Mouse (Mus musculus) brain, embryonic 18.5 days (tissue): ENCODE data around the gene Slc13a5.

Source experiments
- DNase-seq: peaks from one replicate; pipeline ENCODE4 v3.0.0-alpha.2; 2012; ENCODE audit warnings: low read depth, low spot score

The Slc13a5 gene

GRCm38 (mm10) chr11:72266960-72267560 is at the start of gene Slc13a5:
Gene Slc13a5, minus strand, starts transcription at chr11:72267222.
- DNase-seq: no peak

DNA sequence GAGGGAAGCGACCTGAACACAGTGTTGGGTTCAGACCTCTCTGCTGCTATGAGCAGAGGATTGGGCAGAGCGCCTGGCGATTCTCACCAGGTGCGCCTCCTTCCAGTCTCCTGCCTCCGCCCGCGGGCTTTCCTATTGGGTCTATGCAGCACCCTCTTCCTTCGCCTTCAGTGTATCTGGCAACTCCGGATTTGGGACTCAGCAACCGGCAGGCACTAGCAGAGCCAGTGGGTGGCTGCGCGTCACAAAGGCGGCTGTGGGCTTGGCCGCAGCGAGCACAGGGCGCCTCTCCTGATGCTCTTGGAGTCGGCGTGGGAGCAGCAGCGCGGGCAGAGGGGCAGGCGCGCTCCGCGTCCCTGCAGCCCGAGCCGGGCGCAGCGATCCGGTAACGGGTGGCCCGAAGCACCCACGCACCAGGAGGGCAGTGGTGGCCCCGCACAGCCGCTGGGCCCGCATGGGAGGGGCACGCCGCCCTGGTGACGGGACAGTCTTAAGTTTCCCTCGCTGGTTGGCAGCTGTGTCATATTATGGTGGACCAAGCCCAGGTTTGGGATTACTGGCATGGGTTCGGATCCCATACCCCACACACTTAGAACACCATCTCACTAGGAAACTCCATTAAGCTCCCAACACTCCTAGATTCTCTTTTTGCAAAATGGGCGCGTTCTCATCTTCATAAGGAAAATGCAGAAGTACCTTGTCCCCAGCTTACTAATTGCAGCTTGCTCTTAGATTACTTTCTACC is 47.3 kb upstream of the Slc13a5 start, which contains the start of gene Fbxo39:
Gene Fbxo39, plus strand, starts transcription at position 294 of the 745 bp plus-strand sequence.
- no peak for DNase-seq

DNA sequence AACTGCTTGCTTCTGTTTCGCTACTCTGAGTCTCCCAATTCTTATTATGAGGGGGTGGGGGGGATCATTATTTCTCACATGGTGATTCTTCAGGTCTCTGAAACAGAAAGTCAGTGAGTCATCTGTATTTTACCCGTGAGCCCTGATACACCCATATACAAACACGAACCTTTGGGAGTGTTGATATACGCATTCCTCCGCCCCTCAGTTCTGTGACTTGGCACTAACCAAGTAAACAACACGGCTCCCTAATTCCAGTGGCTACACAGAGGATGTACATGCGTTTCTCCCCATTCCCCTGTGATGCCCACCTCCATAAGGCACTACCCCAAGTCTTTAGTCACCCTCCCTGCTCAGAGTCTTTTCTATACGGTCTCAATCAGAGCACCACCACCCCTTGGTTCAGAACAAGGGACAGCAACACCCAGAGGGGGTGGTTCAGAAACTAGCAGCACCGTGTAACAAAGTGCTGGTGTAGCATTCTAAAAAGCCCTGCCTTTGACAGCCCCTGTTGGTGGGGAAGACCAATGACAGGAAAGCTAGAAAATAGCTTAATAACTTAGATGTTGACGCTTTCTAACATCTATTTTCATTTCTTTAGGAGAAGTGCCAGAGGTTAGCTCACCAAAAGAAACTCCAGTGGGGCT is 44.5 kb upstream of the Slc13a5 start:
- DNase-seq: no peak

DNA sequence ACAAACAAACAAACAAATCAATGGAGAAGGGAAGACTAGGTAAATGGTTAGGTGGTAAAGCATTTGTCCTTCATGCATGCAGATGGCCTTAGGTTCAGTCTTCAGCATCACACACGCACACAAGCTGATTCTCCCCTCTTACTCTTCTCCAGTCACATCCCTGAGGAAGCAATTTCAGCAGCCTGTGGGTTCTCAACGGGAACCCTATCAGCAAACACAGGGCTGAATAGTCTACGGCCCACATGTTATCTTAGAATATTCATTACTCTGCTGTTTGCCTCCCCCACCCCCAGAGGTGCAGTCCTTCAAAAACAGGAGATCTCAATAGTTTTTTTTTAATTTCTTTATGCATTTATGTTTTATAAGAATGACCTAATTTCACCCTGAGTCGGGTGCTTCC is 43.5 kb upstream of the Slc13a5 start:
- DNase-seq: no peak

GRCm38 (mm10) chr11:72308982-72309381 is 42.0 kb upstream of the Slc13a5 start:
- no peak for DNase-seq

DNA sequence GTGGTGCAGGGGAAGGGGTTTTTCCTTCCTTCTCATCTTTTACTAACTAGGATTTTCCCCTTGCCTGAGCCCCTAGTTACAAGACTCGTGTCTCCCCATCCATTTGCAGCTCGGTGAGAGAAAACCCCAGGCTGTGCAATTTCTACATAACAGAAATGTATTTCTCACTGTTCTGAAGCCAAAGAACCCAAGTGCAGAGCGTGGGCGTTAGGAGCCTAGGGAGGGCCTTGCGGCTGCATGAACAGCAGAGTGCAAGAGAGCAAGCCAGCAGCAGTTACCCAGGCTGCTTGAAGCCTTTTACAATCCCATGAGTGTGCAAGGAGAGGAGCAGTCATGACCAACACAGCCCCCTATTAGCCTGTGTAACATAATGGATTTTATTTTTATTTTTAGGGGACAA is 40.4 kb upstream of the Slc13a5 start:
- DNase-seq: no peak

DNA sequence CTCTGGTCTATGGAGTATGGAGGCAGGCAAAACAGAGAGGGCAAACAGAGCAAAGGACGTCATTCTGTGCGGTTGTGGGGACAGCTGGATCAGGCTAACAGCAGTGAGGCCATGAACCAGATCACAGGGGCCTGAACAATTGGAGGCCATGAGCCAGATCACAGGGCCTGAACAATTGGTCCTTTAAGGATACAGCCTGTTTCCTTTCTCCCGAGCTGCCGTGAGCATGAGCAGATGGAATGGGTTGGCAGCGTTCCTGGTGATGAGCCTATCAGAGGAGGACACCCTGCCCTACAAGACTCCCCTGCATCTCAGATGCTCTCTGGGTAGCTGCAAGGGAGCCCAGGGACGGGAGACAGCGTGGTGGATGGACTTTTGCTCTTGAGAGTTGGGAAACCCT is 35.2 kb upstream of the Slc13a5 start:
- no peak for DNase-seq

- DNase-seq: no peak
Observed at GRCm38 (mm10) chr11:72301334-72301733, 34.3 kb upstream of the Slc13a5 start, which contains the start of gene Xaf1. Gene Xaf1, plus strand, starts transcription at chr11:72301629.

- DNase-seq: no peak
Observed at GRCm38 (mm10) chr11:72293116-72293515, 26.1 kb upstream of the Slc13a5 start.

GRCm38 (mm10) chr11:72287543-72287942 is 20.5 kb upstream of the Slc13a5 start:
- DNase-seq: no peak

GRCm38 (mm10) chr11:72287126-72287525 is 20.1 kb upstream of the Slc13a5 start:
- DNase-seq: no peak

DNA sequence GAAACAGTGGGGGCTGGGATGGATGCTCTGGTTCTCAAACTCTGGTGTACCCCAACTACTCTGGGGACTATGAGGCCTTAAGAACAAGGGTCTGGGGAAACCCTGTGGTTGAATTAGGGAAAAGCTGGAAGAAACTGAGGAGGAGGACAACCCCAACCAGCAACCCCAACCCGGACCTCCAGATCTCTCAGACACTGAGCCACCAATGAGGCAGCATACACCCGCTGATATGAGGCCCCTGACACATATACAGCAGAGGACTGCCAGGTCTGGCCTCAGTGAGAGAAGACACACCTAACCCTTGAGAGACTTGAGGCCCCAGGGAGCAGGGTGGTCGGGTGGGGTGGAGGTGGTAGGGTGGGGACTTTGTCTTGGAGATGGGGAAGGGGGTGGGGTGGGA is 19.6 kb upstream of the Slc13a5 start:
- DNase-seq: no peak

DNA sequence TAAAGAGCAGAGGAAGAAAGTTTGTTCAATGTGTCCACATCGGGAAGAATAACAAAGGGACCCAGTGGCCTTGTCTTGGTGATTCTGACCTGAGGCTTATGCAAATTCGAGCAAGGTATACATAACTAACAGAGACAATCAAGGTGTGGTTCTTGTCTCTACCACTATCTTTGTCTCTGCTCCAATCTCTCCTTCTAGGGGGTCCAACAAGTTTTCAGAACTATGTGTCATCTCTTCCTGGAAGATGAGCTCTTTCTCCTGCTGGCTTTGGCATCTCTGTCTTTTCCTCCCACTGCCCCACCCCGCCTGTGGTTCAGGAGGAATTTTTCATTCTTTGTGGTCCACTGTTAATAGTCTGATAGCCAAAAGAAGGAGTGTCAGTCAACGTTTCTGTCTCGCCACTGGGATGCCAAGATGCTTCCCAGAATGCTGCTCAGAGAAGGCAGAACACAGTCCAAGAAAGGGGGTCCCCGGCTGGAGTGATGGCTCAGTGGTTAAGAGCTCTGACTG is 19.0 kb upstream of the Slc13a5 start:
- no peak for DNase-seq

DNA sequence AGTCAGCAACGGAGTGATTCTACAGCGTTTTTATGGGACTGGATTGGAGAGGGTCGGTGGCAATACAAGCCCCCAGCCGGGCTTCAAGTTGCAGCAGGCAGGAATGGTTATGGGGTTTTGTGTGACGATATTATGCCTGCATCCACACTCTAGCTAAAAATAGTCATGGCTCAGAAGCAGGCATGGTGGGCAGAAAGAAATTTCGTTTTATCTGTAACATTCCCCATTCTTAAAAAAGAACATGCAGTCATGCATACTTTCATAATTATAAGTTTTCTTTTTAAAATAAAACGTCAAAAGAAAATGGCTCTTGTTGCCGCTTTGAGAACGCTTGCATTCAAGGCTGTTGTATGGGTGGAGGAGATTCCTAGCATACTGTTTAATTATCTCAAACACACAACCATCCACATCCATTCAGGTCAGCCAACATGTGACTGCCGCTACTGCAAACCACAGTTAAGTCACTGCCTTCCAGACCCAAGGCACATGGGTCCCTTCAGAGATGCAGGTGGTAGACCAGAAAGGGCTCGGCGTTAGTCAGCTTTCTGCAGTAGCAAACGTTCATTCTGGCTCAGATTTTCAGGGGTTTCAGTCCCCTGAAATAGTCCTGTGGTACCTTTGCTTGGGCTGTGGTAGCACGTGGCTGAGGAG is 17.6 kb upstream of the Slc13a5 start:
- DNase-seq: no peak

DNA sequence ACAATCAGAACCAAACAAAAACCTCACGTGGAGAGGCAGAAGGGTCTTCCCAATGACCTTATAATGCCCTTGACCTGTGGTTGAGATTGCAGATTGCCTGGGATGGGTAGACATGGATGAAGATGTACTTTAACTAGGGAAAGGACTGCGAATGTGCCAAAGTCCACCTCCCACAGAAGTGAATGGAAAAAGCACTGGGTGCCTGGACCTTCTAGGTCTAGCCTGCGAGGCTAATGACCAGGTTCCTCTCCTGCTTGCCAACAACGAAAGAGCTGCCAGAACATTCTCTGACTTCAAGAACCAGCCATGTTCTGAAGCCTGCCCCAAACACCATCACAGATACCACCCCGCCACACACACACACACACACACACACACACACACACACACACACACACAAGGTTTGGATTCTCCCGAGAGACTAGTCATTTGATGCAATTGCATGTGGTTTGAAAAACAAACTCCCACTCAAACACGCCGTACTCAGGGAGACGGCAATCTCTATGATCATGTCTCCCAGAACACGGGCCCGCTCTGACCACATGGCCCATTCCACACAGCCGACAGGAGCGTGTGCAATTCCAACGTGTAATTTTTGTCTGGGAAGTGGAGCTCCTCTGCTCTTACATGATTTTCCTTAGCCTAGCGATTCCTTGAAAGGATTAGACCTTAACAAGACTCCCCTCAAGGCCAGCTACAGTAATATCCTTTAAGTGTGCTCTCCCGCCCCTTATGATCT is 16.6 kb upstream of the Slc13a5 start:
- no peak for DNase-seq

GRCm38 (mm10) chr11:72281852-72282400 is 14.9 kb upstream of the Slc13a5 start:
- DNase-seq: no peak

GRCm38 (mm10) chr11:72281143-72281851 is 14.3 kb upstream of the Slc13a5 start:
- no peak for DNase-seq

GRCm38 (mm10) chr11:72273341-72273740 is 6.3 kb upstream of the Slc13a5 start:
- DNase-seq: no peak

DNA sequence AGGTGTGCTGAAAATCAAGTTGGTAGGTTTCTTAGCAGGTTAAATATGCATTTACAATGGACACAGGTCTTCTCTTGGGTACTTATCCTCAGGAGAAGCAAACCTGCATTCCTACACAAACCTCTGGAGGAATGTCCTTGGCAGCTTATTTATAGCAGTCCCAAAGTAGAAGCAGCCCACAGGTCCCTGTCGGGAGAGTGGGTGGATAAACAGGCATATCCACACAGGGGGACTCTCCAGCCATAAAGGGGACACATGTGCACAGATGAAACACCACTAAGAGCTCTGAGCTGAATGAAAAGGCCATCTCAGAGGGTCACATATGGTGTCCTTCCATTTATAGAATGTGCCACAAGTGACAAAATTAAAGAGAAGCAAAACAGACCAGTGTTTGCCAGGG is 4.7 kb upstream of the Slc13a5 start:
- no peak for DNase-seq

DNA sequence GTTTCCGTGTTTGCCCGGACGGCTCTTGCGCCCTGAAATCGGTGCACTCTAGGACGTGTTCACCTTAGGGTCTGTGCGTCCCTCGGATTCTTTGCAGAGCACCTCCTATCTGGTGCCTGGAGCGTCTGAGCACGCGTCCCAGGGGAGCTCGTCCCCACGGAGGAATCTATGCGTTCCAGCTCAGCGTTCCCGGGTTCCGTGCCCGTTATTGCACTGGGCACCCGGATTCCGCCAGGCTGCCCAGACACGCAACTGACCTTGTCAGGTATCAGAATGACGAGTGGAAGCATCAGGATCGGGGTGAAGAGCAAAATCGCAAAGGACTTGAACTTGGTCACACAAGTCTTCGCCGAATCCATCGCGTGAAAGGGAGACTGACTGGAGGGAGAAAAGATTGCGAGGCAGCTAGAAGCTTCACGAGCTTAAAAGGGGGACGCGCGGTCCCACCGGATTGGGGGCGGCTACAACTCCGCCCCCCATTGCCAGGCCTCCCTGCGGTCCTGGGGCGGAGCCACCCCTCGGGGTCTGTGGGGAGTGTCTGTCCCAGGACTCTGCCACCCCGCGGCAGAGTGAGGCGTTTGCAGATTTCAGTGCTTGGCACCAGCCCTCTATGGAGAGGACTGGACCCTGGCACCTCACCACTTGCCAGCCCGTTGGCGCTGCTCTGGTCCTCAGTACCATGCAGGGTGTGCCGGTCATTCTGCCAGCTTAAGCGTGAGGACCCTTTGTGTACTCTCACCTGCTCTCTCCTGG is 639 bp downstream of the Slc13a5 start:
- peak; percentile 22 for DNase-seq
